Mouse (Mus musculus): ENCODE results near the gene Cd47. TPM values are rescaled to one million over a fixed set of nuclear protein-coding genes. Genes with fewer than 3 reads are reported as not detected.

The Cd47 gene
- polyA plus RNA-seq, 1 experiment: 124 TPM

DNA sequence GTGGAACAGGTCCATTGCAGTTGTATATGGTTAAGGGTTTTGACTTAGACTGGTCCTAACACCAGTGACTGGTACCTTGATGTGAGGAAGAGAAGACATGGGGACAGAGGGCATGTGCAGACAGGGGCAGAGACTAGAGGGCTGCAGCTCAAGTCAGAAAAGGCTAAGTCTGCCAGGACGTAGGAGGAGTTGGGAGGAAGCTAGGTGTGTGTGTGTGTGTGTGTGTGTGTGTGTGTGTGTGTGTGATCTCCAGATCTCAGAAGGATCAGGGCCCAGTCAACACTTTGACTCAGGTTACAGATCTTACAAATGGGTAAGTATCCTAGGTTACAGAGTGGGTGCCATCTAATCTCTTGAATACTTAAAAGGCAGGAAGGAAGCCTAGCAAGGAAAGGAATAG, 48.3 kb downstream of the Cd47 start:
- Histone ChIP-seq H3K4me3 (ENCODE audit: insufficient read depth, low read length) (no peak overlapping the region), H3K4me1 (ENCODE audit: control insufficient read depth, insufficient read depth, low read length) (0 out of 2 replicates have a peak, but pooled peaks cover 2% of the 10 kb centered on the region), H3K27ac (ENCODE audit: insufficient read depth, low read length) (no peak overlapping the region)
- TF ChIP-seq POLR2A (IDR thresholded peaks at IDR 0.05; ENCODE audit: low read depth, low read length) (no peak), CTCF (IDR thresholded peaks at IDR 0.05; ENCODE audit: borderline replicate concordance, insufficient read depth, low read length) (no peak)

- no peak overlapping the region; the same call in 1 of the 2 replicates for H3K27ac ChIP-seq (ENCODE audit: insufficient read depth, low read length)
- TF ChIP-seq POLR2A (IDR thresholded peaks at IDR 0.05; ENCODE audit: low read depth, low read length) (no peak), CTCF (IDR thresholded peaks at IDR 0.05; ENCODE audit: borderline replicate concordance, insufficient read depth, low read length) (no peak)
- peaks cover 2% of the 10 kb centered on the region; the same call in 1 of the 2 replicates for H3K4me1 ChIP-seq (ENCODE audit: control insufficient read depth, insufficient read depth, low read length)
- no peak overlapping the region for H3K4me3 ChIP-seq (ENCODE audit: insufficient read depth, low read length)
These were observed 52.6 kb downstream of the Cd47 start for GRCm38 (mm10) chr16:49852940-49853339.

DNA sequence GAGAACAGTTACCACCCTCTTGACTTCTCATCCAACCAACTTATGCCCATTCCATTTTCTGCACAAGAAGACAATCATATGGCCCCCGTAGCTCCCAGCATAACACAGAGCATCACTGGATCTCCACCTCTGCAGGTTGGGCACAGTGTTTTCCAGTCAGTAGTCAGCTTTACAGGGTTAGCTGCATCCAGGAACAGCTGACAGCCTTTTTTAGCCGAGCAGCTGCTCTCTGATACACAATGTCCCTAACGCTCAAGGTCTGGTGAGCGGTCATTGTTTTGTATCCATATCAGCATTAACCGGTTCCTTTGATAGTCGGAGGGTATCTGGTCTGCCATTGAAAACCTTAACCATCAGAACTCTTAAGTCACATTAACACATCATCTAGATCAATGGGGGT, 53.3 kb downstream of the Cd47 start:
- Histone ChIP-seq H3K4me3 (ENCODE audit: insufficient read depth, low read length) (no peak overlapping the region), H3K4me1 (ENCODE audit: control insufficient read depth, insufficient read depth, low read length) (peaks cover 4% of the 10 kb centered on the region), H3K27ac (ENCODE audit: insufficient read depth, low read length) (no peak overlapping the region)
- TF ChIP-seq CTCF (IDR thresholded peaks at IDR 0.05; ENCODE audit: borderline replicate concordance, insufficient read depth, low read length): no peak
- no peak for TF ChIP-seq POLR2A (IDR thresholded peaks at IDR 0.05; ENCODE audit: low read depth, low read length)

GRCm38 (mm10) chr16:49854194-49854593, 53.9 kb downstream of the Cd47 start:
- H3K4me1 ChIP-seq (ENCODE audit: control insufficient read depth, insufficient read depth, low read length): peaks cover 4% of the 10 kb centered on the region
- peak overlapping the region; percentile 89 for H3K27ac ChIP-seq (ENCODE audit: insufficient read depth, low read length)
- TF ChIP-seq CTCF (IDR thresholded peaks at IDR 0.05; ENCODE audit: borderline replicate concordance, insufficient read depth, low read length): no peak
- no peak for TF ChIP-seq POLR2A (IDR thresholded peaks at IDR 0.05; ENCODE audit: low read depth, low read length)
- H3K4me3 ChIP-seq (ENCODE audit: insufficient read depth, low read length): no peak overlapping the region

- Histone ChIP-seq H3K4me3 (ENCODE audit: insufficient read depth, low read length) (peak overlapping the region; percentile 94), H3K4me1 (ENCODE audit: control insufficient read depth, insufficient read depth, low read length) (peaks cover 10% of the 10 kb centered on the region), H3K27ac (ENCODE audit: insufficient read depth, low read length) (peak overlapping the region; percentile 89)
- TF ChIP-seq POLR2A (IDR thresholded peaks at IDR 0.05; ENCODE audit: low read depth, low read length) (peak; percentile 85), CTCF (IDR thresholded peaks at IDR 0.05; ENCODE audit: borderline replicate concordance, insufficient read depth, low read length) (peak; percentile 36; the same call in 1 of the 2 replicates)
These were observed 54.9 kb downstream of the Cd47 start for GRCm38 (mm10) chr16:49854931-49855835.

GRCm38 (mm10) chr16:49855836-49856503, 55.6 kb downstream of the Cd47 start:
- peak; percentile 48; the same call in 1 of the 2 replicates for TF ChIP-seq POLR2A (IDR thresholded peaks at IDR 0.05; ENCODE audit: low read depth, low read length)
- no peak for TF ChIP-seq CTCF (IDR thresholded peaks at IDR 0.05; ENCODE audit: borderline replicate concordance, insufficient read depth, low read length)

GRCm38 (mm10) chr16:49856661-49857060, 56.3 kb downstream of the Cd47 start:
- peak overlapping the region; percentile 94 for H3K4me3 ChIP-seq (ENCODE audit: insufficient read depth, low read length)
- H3K4me1 ChIP-seq (ENCODE audit: control insufficient read depth, insufficient read depth, low read length): peaks cover 10% of the 10 kb centered on the region
- no peak for TF ChIP-seq CTCF (IDR thresholded peaks at IDR 0.05; ENCODE audit: borderline replicate concordance, insufficient read depth, low read length)
- no peak for TF ChIP-seq POLR2A (IDR thresholded peaks at IDR 0.05; ENCODE audit: low read depth, low read length)
- H3K27ac ChIP-seq (ENCODE audit: insufficient read depth, low read length): peak overlapping the region; percentile 89

More at GRCm38 (mm10) chr16:49855836-49856503, 55.6 kb downstream of the Cd47 start:
- Histone ChIP-seq H3K4me3 (ENCODE audit: insufficient read depth, low read length) (peak overlapping the region; percentile 94), H3K27ac (ENCODE audit: insufficient read depth, low read length) (peak overlapping the region; percentile 89), H3K4me1 (ENCODE audit: control insufficient read depth, insufficient read depth, low read length) (peaks cover 10% of the 10 kb centered on the region)

- Histone ChIP-seq H3K4me1 (ENCODE audit: control insufficient read depth, insufficient read depth, low read length) (peaks cover 8% of the 10 kb centered on the region), H3K27ac (ENCODE audit: insufficient read depth, low read length) (peak overlapping the region; percentile 94), H3K4me3 (ENCODE audit: insufficient read depth, low read length) (peak overlapping the region; percentile 48)
- TF ChIP-seq CTCF (IDR thresholded peaks at IDR 0.05; ENCODE audit: borderline replicate concordance, insufficient read depth, low read length): no peak
- no peak for TF ChIP-seq POLR2A (IDR thresholded peaks at IDR 0.05; ENCODE audit: low read depth, low read length)
These were observed 57.3 kb downstream of the Cd47 start for GRCm38 (mm10) chr16:49857504-49858160.

GRCm38 (mm10) chr16:49858161-49858906, 58.0 kb downstream of the Cd47 start:
- H3K27ac ChIP-seq (ENCODE audit: insufficient read depth, low read length): peak overlapping the region; percentile 94
- H3K4me1 ChIP-seq (ENCODE audit: control insufficient read depth, insufficient read depth, low read length): peaks cover 8% of the 10 kb centered on the region
- H3K4me3 ChIP-seq (ENCODE audit: insufficient read depth, low read length): peak overlapping the region; percentile 48
- TF ChIP-seq CTCF (IDR thresholded peaks at IDR 0.05; ENCODE audit: borderline replicate concordance, insufficient read depth, low read length): no peak
- TF ChIP-seq POLR2A (IDR thresholded peaks at IDR 0.05; ENCODE audit: low read depth, low read length): no peak
